Mouse (Mus musculus) megakaryocyte, embryonic 14.5 days (primary cell): ENCODE measurements at regions not wholly inside any gene's neighbourhood (a gene's known extent, or its start where the extent isn't known, plus 50 kb on each side); places are given as distances from the start of the nearest gene placed in this dataset.

ENCODE experiments used
- H3K27me3 ChIP-seq: replicated peaks from 2 replicates; pipeline ENCODE3; 2012; ENCODE audit warnings: inconsistent platforms
- H3K36me3 ChIP-seq: replicated peaks from 2 replicates; pipeline ENCODE3; 2012; ENCODE audit warnings: low read length, inconsistent platforms, mixed read lengths
- H3K4me1 ChIP-seq: 2 replicates; pipeline ENCODE4 v1.6.1; 2012; ENCODE audit warnings: inconsistent platforms
- H3K4me3 ChIP-seq: replicated peaks from 2 replicates; pipeline ENCODE3; 2012; ENCODE audit warnings: moderate library complexity, mild to moderate bottlenecking, inconsistent platforms
- H3K9me3 ChIP-seq: 2 replicates; pipeline ENCODE4 v1.6.1; 2012; ENCODE audit warnings: inconsistent platforms
- FLI1 ChIP-seq: IDR thresholded peaks from 2 replicates; pipeline ENCODE4 v1.6.1; 2012; ENCODE audit warnings: low read length, inconsistent platforms, mixed read lengths
- GATA1 ChIP-seq: IDR thresholded peaks from 3 replicates; pipeline ENCODE4 v1.6.1; 2012; ENCODE audit warnings: mixed read lengths, low read length, inconsistent platforms, borderline replicate concordance

GRCm38 (mm10) chr12:73408165-73408564, 121.6 kb downstream of the Slc38a6 start:
- Histone ChIP-seq H3K9me3 (no peaks in the 10 kb centered on the region), H3K4me3 (no peak overlapping the region), H3K4me1 (peaks cover 3% of the 10 kb centered on the region; the same call in 1 of the 2 replicates), H3K27me3 (peaks cover 71% of the 10 kb centered on the region), H3K36me3 (no peaks in the 10 kb centered on the region)
- TF ChIP-seq FLI1 (no peak), GATA1 (no peak)

- Histone ChIP-seq H3K36me3 (no peaks in the 10 kb centered on the region), H3K9me3 (no peaks in the 10 kb centered on the region), H3K4me3 (no peak overlapping the region), H3K27me3 (peaks cover 63% of the 10 kb centered on the region), H3K4me1 (peaks cover 3% of the 10 kb centered on the region; the same call in 1 of the 2 replicates)
- TF ChIP-seq FLI1: no peak
- no peak for TF ChIP-seq GATA1
Measured at GRCm38 (mm10) chr12:73406556-73407087, 120.0 kb downstream of the Slc38a6 start.

- H3K9me3 ChIP-seq: no peaks in the 10 kb centered on the region
- H3K4me3 ChIP-seq: no peak overlapping the region
- TF ChIP-seq FLI1: no peak
- TF ChIP-seq GATA1: no peak
- H3K36me3 ChIP-seq: no peaks in the 10 kb centered on the region
- H3K4me1 ChIP-seq: peaks cover 3% of the 10 kb centered on the region; the same call in 1 of the 2 replicates
- peaks cover 63% of the 10 kb centered on the region for H3K27me3 ChIP-seq
Measured at GRCm38 (mm10) chr12:73405583-73405982, 119.0 kb downstream of the Slc38a6 start.

GRCm38 (mm10) chr12:73405106-73405505, 118.5 kb downstream of the Slc38a6 start:
- Histone ChIP-seq H3K4me1 (peaks cover 3% of the 10 kb centered on the region; the same call in 1 of the 2 replicates), H3K27me3 (peaks cover 59% of the 10 kb centered on the region), H3K9me3 (no peaks in the 10 kb centered on the region), H3K36me3 (no peaks in the 10 kb centered on the region), H3K4me3 (no peak overlapping the region)
- TF ChIP-seq GATA1: no peak

GRCm38 (mm10) chr12:73403906-73404474, 117.4 kb downstream of the Slc38a6 start:
- no peaks in the 10 kb centered on the region for H3K9me3 ChIP-seq

More at GRCm38 (mm10) chr12:73403906-73404474, 117.4 kb downstream of the Slc38a6 start:
- Histone ChIP-seq H3K27me3 (peaks cover 50% of the 10 kb centered on the region), H3K36me3 (no peaks in the 10 kb centered on the region), H3K4me1 (no peaks in the 10 kb centered on the region), H3K4me3 (no peak overlapping the region)
- TF ChIP-seq GATA1 (no peak), FLI1 (no peak)
